Mouse (Mus musculus): ENCODE results near the gene Acadvl.

Acadvl gene

DNA sequence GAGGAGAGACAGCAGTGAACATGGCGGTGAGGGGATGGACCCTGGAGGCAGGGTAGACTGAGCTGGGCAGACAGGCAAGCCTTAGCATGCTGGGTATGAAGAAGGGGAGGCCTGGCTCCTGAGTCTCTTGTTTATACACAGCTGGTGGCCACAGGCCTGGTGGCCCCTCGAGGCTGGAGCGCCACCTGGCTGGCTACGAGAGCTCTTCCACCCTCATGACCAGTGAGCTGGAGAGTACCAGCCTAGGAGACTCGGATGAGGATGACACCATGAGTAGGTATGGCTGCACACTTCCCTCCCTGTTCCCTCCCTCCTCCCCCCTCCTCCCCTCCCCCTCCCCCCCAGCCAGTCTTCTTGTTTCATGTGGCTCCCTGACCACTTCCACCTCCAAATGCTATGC is 9.7 kb downstream of the Acadvl start:
- Histone ChIP-seq H3K36me3 (ENCODE audit: insufficient read depth, low read length) (peaks cover 86% of the 10 kb centered on the region), H3K4me1 (replicated peaks; ENCODE audit: low read depth, low read length) (peaks cover 92% of the 10 kb centered on the region), H3K4me3 (replicated peaks; ENCODE audit: low read length) (no peak overlapping the region; the same call in 1 of the 2 replicates), H3K27me3 (ENCODE audit: insufficient read depth, low read length) (no peaks in the 10 kb centered on the region), H3K9me3 (ENCODE audit: low read length) (no peaks in the 10 kb centered on the region)
- TF ChIP-seq NANOG (IDR thresholded peaks at IDR 0.05; ENCODE audit: borderline replicate concordance, low read length), result no peak
- 0 out of 2 replicates have a peak, but pooled peaks have one; percentile 8 for TF ChIP-seq CTCF (conservative IDR thresholded peaks at IDR 0.05; ENCODE audit: low read length)

DNA sequence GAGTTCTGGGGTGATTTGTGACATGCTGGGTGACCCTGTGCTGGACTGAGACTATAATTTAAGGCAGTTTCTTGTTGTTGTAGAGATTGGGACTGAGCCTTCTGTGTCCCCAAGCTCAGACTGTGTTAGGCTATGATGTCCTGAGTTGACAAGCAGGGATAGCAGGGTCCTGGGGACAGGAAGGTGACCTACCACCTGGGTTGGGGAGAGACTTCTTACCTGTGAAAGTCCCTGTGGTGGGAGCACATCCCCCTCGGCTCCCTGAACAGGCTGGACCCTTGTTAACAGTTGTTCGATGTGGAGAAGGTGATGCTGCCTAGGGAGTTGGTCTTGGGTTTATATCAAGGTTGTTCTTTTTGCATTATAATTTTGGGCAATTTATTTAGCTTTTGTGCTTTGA is 12.7 kb downstream of the Acadvl start:
- Histone ChIP-seq H3K36me3 (ENCODE audit: insufficient read depth, low read length) (peaks cover 82% of the 10 kb centered on the region), H3K9me3 (ENCODE audit: low read length) (no peaks in the 10 kb centered on the region), H3K4me3 (replicated peaks; ENCODE audit: low read length) (peak overlapping the region; percentile 94), H3K4me1 (replicated peaks; ENCODE audit: low read depth, low read length) (peaks cover 91% of the 10 kb centered on the region), H3K27me3 (ENCODE audit: insufficient read depth, low read length) (no peaks in the 10 kb centered on the region)
- TF ChIP-seq POU5F1 (IDR thresholded peaks at IDR 0.05; ENCODE audit: borderline replicate concordance, low read length) (no peak), CTCF (conservative IDR thresholded peaks at IDR 0.05; ENCODE audit: low read length) (no peak), NANOG (IDR thresholded peaks at IDR 0.05; ENCODE audit: borderline replicate concordance, low read length) (no peak)

DNA sequence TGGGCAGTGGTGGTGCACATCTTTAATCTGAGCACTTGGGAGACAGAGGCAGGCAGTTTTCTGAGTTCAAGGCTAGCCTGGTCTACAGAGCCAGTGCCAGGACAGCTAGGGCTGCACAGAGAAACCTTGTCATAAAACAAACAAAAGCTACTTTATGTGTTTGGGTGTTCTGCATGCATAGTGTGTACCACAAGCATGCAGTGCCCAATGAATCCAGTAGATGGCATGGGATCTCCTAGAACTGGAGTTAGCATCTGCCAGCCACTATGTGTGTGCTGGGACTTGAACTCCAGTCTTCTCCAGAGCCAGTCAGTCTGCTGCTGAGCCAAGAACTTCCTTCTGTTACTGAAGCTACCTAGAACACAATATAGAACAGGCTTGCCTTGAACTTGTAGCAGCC is 13.3 kb downstream of the Acadvl start:
- H3K27me3 ChIP-seq (ENCODE audit: insufficient read depth, low read length), result no peaks in the 10 kb centered on the region
- peak overlapping the region; percentile 94 for H3K4me3 ChIP-seq (replicated peaks; ENCODE audit: low read length)
- H3K36me3 ChIP-seq (ENCODE audit: insufficient read depth, low read length), result peaks cover 77% of the 10 kb centered on the region
- H3K4me1 ChIP-seq (replicated peaks; ENCODE audit: low read depth, low read length), result peaks cover 86% of the 10 kb centered on the region
- no peaks in the 10 kb centered on the region for H3K9me3 ChIP-seq (ENCODE audit: low read length)
- TF ChIP-seq POU5F1 (IDR thresholded peaks at IDR 0.05; ENCODE audit: borderline replicate concordance, low read length) (no peak), CTCF (conservative IDR thresholded peaks at IDR 0.05; ENCODE audit: low read length) (peak; percentile 83), NANOG (IDR thresholded peaks at IDR 0.05; ENCODE audit: borderline replicate concordance, low read length) (no peak)

DNA sequence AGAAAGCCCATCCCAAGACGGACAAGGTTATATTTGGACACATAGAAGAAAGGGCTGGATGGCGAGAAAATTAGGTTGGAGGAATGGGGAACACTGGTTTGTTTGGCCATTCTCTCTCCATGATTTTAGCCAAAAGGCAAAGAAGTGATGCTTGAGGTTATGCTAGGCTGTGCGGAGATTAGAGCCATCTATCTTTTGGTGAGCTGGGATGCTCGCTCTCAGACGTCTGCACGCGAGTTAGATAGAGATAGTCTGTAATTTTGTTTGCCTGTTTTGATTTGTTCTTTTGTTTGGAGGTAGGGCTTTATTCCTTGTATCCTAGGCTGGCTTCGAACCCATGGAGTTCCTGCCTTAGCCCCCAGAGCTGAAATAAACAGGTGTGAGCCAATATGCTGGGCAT is 14.1 kb downstream of the Acadvl start:
- TF ChIP-seq POU5F1 (IDR thresholded peaks at IDR 0.05; ENCODE audit: borderline replicate concordance, low read length), result no peak
- no peak for TF ChIP-seq CTCF (conservative IDR thresholded peaks at IDR 0.05; ENCODE audit: low read length)
- no peak for TF ChIP-seq NANOG (IDR thresholded peaks at IDR 0.05; ENCODE audit: borderline replicate concordance, low read length)
- peaks cover 70% of the 10 kb centered on the region for H3K36me3 ChIP-seq (ENCODE audit: insufficient read depth, low read length)
- no peaks in the 10 kb centered on the region for H3K9me3 ChIP-seq (ENCODE audit: low read length)
- H3K4me3 ChIP-seq (replicated peaks; ENCODE audit: low read length), result peak overlapping the region; percentile 94
- peaks cover 79% of the 10 kb centered on the region for H3K4me1 ChIP-seq (replicated peaks; ENCODE audit: low read depth, low read length)
- no peaks in the 10 kb centered on the region for H3K27me3 ChIP-seq (ENCODE audit: insufficient read depth, low read length)

DNA sequence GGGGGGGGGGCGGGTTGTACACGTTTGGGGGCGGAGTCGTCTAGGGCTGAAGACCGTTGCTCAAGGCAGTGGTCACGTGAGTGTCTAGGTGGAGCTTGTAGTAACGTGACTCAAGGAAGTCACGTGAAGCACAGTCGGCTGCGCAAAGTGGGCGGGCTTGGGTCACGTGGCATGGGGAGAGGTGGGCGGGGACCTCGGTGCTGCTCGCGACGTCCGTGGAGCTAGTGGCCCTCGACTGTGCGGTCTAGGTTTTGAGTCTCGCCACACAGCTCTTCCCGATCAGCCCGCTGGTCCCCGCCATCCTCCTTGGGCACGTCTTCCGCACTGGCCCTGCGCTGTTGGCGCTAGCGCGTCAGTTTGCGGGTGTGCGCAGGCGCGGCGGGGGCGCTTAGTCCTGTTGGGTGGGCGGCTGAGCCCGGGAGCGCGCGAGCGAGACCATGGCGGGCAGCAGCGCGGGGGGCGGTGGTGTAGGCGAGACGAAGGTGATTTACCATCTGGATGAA is 14.8 kb downstream of the Acadvl start, which contains the start of gene Dvl2:
Dvl2 (plus strand) TSS at position 200 of the 503 bp plus-strand sequence.
- TF ChIP-seq NANOG (IDR thresholded peaks at IDR 0.05; ENCODE audit: borderline replicate concordance, low read length) (no peak), CTCF (conservative IDR thresholded peaks at IDR 0.05; ENCODE audit: low read length) (no peak), POU5F1 (IDR thresholded peaks at IDR 0.05; ENCODE audit: borderline replicate concordance, low read length) (no peak)
- Histone ChIP-seq H3K4me1 (replicated peaks; ENCODE audit: low read depth, low read length) (peaks cover 73% of the 10 kb centered on the region), H3K36me3 (ENCODE audit: insufficient read depth, low read length) (peaks cover 65% of the 10 kb centered on the region), H3K4me3 (replicated peaks; ENCODE audit: low read length) (peak within 1 kb of the TSS; percentile 94), H3K9me3 (ENCODE audit: low read length) (no peaks in the 10 kb centered on the region), H3K27me3 (ENCODE audit: insufficient read depth, low read length) (no peaks in the 10 kb centered on the region)

DNA sequence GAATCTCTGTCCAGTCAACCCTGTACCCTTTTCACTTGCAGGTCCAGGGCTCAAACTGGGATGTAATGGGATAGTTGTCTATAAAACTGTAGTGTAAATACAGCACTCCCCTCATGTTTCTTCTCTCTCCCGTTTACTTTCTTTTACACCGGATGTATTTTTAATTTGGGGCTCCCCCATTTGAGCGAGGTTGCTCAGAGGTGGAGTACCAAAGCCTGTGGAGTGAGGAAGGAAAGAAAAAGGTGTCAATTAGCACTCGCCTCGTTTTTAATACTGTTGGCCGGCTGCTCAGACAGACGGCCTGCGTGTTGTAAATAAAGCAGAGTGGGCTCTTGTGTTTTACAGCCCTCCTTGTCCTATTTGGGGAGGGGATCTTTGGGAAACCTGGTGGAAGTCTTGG is 15.5 kb downstream of the Acadvl start:
- peaks cover 70% of the 10 kb centered on the region for H3K4me1 ChIP-seq (replicated peaks; ENCODE audit: low read depth, low read length)
- TF ChIP-seq NANOG (IDR thresholded peaks at IDR 0.05; ENCODE audit: borderline replicate concordance, low read length), result no peak
- TF ChIP-seq POU5F1 (IDR thresholded peaks at IDR 0.05; ENCODE audit: borderline replicate concordance, low read length), result no peak
- no peak for TF ChIP-seq CTCF (conservative IDR thresholded peaks at IDR 0.05; ENCODE audit: low read length)

DNA sequence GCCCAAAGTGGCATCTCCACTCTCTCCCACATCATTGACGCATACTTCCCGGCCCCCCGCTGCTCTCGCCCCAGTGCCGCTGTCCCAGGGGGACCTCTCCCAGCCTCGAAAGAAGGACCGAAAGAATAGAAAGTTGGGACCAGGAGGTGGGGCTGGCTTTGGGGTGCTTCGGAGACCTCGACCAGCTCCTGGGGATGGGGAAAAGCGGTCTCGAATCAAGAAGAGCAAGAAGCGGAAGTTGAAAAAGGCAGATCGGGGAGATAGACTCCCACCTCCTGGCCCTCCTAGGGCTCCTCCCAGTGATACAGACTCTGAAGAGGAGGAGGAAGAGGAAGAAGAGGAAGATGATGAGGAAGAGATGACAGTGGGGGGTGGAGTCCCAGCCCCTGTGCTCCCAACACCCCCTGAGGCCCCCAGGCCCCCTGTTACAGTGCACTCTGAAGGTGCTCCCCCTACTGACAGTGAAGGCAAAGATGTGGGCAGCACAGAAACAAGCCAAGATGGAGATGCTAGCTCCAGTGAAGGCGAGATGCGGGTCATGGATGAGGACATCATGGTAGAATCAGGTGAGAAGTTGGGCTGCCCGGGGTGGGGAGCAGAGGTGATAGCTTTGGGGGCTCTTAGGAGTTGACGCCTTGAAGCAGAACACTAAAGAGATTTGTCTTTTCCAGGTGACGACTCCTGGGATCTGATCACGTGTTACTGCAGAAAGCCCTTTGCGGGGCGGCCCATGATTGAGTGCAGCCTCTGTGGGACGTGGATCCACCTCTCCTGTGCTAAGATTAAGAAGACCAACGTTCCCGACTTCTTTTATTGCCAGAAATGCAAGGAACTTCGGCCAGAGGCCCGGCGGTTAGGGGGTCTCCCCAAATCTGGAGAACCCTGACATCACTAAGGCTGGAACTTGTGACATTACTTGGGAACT is 16.4 kb downstream of the Acadvl start:
- Histone ChIP-seq H3K36me3 (ENCODE audit: insufficient read depth, low read length) (peaks cover 59% of the 10 kb centered on the region), H3K4me1 (replicated peaks; ENCODE audit: low read depth, low read length) (peaks cover 70% of the 10 kb centered on the region), H3K9me3 (ENCODE audit: low read length) (no peaks in the 10 kb centered on the region), H3K27me3 (ENCODE audit: insufficient read depth, low read length) (no peaks in the 10 kb centered on the region), H3K4me3 (replicated peaks; ENCODE audit: low read length) (peak overlapping the region; percentile 100)
- TF ChIP-seq CTCF (conservative IDR thresholded peaks at IDR 0.05; ENCODE audit: low read length), result peak; percentile 25
- TF ChIP-seq POU5F1 (IDR thresholded peaks at IDR 0.05; ENCODE audit: borderline replicate concordance, low read length), result no peak

More for the DNA sequence above, 15.5 kb downstream of the Acadvl start:
- no peaks in the 10 kb centered on the region for H3K9me3 ChIP-seq (ENCODE audit: low read length)
- peaks cover 59% of the 10 kb centered on the region for H3K36me3 ChIP-seq (ENCODE audit: insufficient read depth, low read length)
- H3K27me3 ChIP-seq (ENCODE audit: insufficient read depth, low read length), result no peaks in the 10 kb centered on the region
- H3K4me3 ChIP-seq (replicated peaks; ENCODE audit: low read length), result peak overlapping the region; percentile 35; the same call in 1 of the 2 replicates

DNA sequence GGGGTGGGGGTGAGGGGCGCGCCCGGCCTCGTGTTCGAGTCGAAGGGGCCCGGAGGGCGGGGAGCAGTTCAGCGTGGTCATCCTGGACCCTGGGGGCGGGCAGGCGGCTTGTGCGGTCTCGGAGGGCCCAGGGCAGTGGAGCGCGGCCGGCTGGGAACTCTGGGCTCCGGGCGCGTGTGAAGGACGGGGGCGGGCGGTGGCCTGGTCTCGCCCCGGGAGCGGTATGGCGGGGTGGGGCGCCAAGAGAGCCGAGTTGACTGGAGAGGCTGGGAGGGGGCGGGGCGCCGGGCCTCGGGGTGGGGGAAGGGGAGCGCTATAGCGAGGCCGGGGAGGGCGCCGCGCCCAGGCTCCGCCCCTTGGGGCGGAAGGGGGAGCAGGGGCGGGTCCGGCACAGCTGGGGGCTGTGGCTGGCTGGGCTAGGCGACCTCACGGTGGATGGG is 18.1 kb downstream of the Acadvl start:
- peaks cover 62% of the 10 kb centered on the region for H3K4me1 ChIP-seq (replicated peaks; ENCODE audit: low read depth, low read length)
- TF ChIP-seq CTCF (conservative IDR thresholded peaks at IDR 0.05; ENCODE audit: low read length) (no peak), POU5F1 (IDR thresholded peaks at IDR 0.05; ENCODE audit: borderline replicate concordance, low read length) (no peak), NANOG (IDR thresholded peaks at IDR 0.05; ENCODE audit: borderline replicate concordance, low read length) (no peak)

More for the DNA sequence above, 18.1 kb downstream of the Acadvl start:
- Histone ChIP-seq H3K4me3 (replicated peaks; ENCODE audit: low read length) (peak overlapping the region; percentile 100), H3K36me3 (ENCODE audit: insufficient read depth, low read length) (peaks cover 54% of the 10 kb centered on the region), H3K27me3 (ENCODE audit: insufficient read depth, low read length) (no peaks in the 10 kb centered on the region), H3K9me3 (ENCODE audit: low read length) (no peaks in the 10 kb centered on the region)
